Mouse (Mus musculus) hindbrain, embryonic 11.5 days (tissue): ENCODE results near the gene Heatr4. TPM values are rescaled to one million over a fixed set of nuclear protein-coding genes. Genes with fewer than 3 reads are reported as not detected.

Experiments used
- ATAC-seq: fragments of 200-750 bp; cut with Nextera tagmentation; 2 replicates; pipeline ENCODE4 v1.8.0; 2017; ENCODE audit warnings: mild to moderate bottlenecking, moderate TSS enrichment, moderate library complexity; ENCODE audit not compliant: low FRiP score
- DNase-seq: peaks from one replicate; pipeline ENCODE4 v3.0.0-alpha.2; 2015; ENCODE audit warnings: low spot score
- H3K27ac ChIP-seq: fragments of 300-500 bp; sonication (generic); 2 replicates; pipeline ENCODE4 v1.5.1; 2014; ENCODE audit warnings: mild to moderate bottlenecking, low read depth, low read length
- H3K27me3 ChIP-seq: fragments of 300-500 bp; sonication (generic); 2 replicates; pipeline ENCODE4 v1.6.1; 2014; ENCODE audit warnings: mild to moderate bottlenecking, low read length, moderate library complexity, mixed read lengths; ENCODE audit not compliant: control insufficient read depth, insufficient read depth
- H3K36me3 ChIP-seq: fragments of 300-500 bp; sonication (generic); 2 replicates; pipeline ENCODE4 v1.6.1; 2014; ENCODE audit warnings: mild to moderate bottlenecking, low read length, moderate library complexity, mixed read lengths; ENCODE audit not compliant: control insufficient read depth, insufficient read depth
- H3K4me1 ChIP-seq: fragments of 300-500 bp; sonication (generic); replicated peaks from 2 replicates; pipeline ENCODE4 v1.6.1; 2014; ENCODE audit warnings: low read length, mixed read lengths; ENCODE audit not compliant: control insufficient read depth, insufficient read depth
- H3K4me2 ChIP-seq: fragments of 300-500 bp; sonication (generic); replicated peaks from 2 replicates; pipeline ENCODE4 v1.6.1; 2014; ENCODE audit warnings: mild to moderate bottlenecking, low read depth, low read length
- H3K4me3 ChIP-seq: fragments of 300-500 bp; sonication (generic); 2 replicates; pipeline ENCODE4 v1.5.1; 2014; ENCODE audit warnings: low read depth, low read length
- H3K9ac ChIP-seq: fragments of 300-500 bp; sonication (generic); 2 replicates; pipeline ENCODE4 v1.6.1; 2014; ENCODE audit warnings: low read depth, low read length
- H3K9me3 ChIP-seq: fragments of 300-500 bp; sonication (generic); 2 replicates; pipeline ENCODE4 v1.6.1; 2016; ENCODE audit warnings: low read length; ENCODE audit not compliant: control insufficient read depth
- WGBS: fragments of 180-500 bp; shearing (Covaris S2); extraction: QIAGEN DNeasy Blood & Tissue Kit; methylation state at CpG from one replicate; pipeline ENCODE4 v1.1.7; 2014; 5-methylcytosine and 5-hydroxymethylcytosine counted together
- polyA plus RNA-seq: library from polyadenylated mRNA; unstranded; fragments of >200 nt; fragmentation: Nextera tagmentation; extraction: Ambion mirVana; gene quantifications from 2 replicates; pipeline ENCODE4 v1.2.1, GENCODE M21; 2014

Gene Heatr4
- polyA plus RNA-seq, 1 experiment from 2014 or later: 0.08 TPM

- Histone ChIP-seq H3K4me3 (peak overlapping the region; percentile 90), H3K4me2 (peak overlapping the region; percentile 95), H3K4me1 (peaks cover 10% of the 10 kb centered on the region; the same call in 1 of the 2 replicates), H3K9me3 (no peaks in the 10 kb centered on the region), H3K27me3 (no peaks in the 10 kb centered on the region), H3K27ac (peak overlapping the region; percentile 74), H3K36me3 (no peaks in the 10 kb centered on the region; the same call in 1 of the 2 replicates), H3K9ac (peak overlapping the region; percentile 84)
- DNase-seq (peak; percentile 71), ATAC-seq (peak; percentile 58)
- WGBS: under 1% methylated on average over 110 of the region's 116 CpGs
These were observed 33.6 kb downstream of the Heatr4 start for GRCm38 (mm10) chr12:83950840-83951701.

- Histone ChIP-seq H3K4me1 (peaks cover 10% of the 10 kb centered on the region; the same call in 1 of the 2 replicates), H3K4me2 (peak within 1 kb of the TSS; percentile 95), H3K27me3 (no peaks in the 10 kb centered on the region), H3K9me3 (no peaks in the 10 kb centered on the region), H3K27ac (peak within 1 kb of the TSS; percentile 74), H3K4me3 (peak within 1 kb of the TSS; percentile 90), H3K36me3 (no peaks in the 10 kb centered on the region; the same call in 1 of the 2 replicates), H3K9ac (peak within 1 kb of the TSS; percentile 84)
- DNase-seq: peak; percentile 89
- ATAC-seq: peak; percentile 93
- WGBS: under 1% methylated on average over 33 of the region's 37 CpGs
These were observed 34.2 kb downstream of the Heatr4 start, which contains the start of gene Riox1 for GRCm38 (mm10) chr12:83950493-83950839. Riox1 (plus strand) TSS chr12:83950608.

- DNase-seq (no peak), ATAC-seq (no peak)
- Histone ChIP-seq H3K4me2 (peak overlapping the region; percentile 95), H3K9me3 (no peaks in the 10 kb centered on the region), H3K36me3 (no peaks in the 10 kb centered on the region; the same call in 1 of the 2 replicates), H3K4me3 (peak overlapping the region; percentile 90), H3K27ac (no peak overlapping the region), H3K9ac (peak overlapping the region; percentile 84), H3K27me3 (no peaks in the 10 kb centered on the region), H3K4me1 (peaks cover 10% of the 10 kb centered on the region; the same call in 1 of the 2 replicates)
- WGBS: 30% methylated on average over 11 of the region's 11 CpGs
These were observed 34.7 kb downstream of the Heatr4 start for GRCm38 (mm10) chr12:83949776-83950492.

- ATAC-seq (no peak), DNase-seq (no peak)
- no peak overlapping the region for H3K27ac ChIP-seq
- H3K27me3 ChIP-seq: no peaks in the 10 kb centered on the region
- H3K36me3 ChIP-seq: no peaks in the 10 kb centered on the region; the same call in 1 of the 2 replicates
- H3K4me3 ChIP-seq: no peak overlapping the region
- no peaks in the 10 kb centered on the region for H3K9me3 ChIP-seq
- no peak overlapping the region for H3K9ac ChIP-seq
- WGBS: 85% methylated on average over 4 of the region's 4 CpGs
- H3K4me2 ChIP-seq: no peak overlapping the region
- H3K4me1 ChIP-seq: peaks cover 10% of the 10 kb centered on the region; the same call in 1 of the 2 replicates
These were observed 35.6 kb downstream of the Heatr4 start for GRCm38 (mm10) chr12:83949043-83949442.

- H3K4me3 ChIP-seq: no peak overlapping the region
- H3K27me3 ChIP-seq: no peaks in the 10 kb centered on the region
- 90% methylated on average over 8 of the region's 8 CpGs for WGBS
- H3K4me2 ChIP-seq: no peak overlapping the region
- H3K36me3 ChIP-seq: no peaks in the 10 kb centered on the region
- no peak overlapping the region for H3K9ac ChIP-seq
- ATAC-seq (no peak), DNase-seq (no peak)
- H3K4me1 ChIP-seq: peaks cover 7% of the 10 kb centered on the region; the same call in 1 of the 2 replicates
- no peaks in the 10 kb centered on the region for H3K9me3 ChIP-seq
- no peak overlapping the region for H3K27ac ChIP-seq
These were observed 37.3 kb downstream of the Heatr4 start for GRCm38 (mm10) chr12:83947260-83947811.

GRCm38 (mm10) chr12:83941938-83942337 is 42.7 kb downstream of the Heatr4 start:
- DNase-seq: no peak
- WGBS: 86% methylated on average over 3 of the region's 3 CpGs
- H3K36me3 ChIP-seq: no peaks in the 10 kb centered on the region
- no peak overlapping the region for H3K4me2 ChIP-seq
- H3K9me3 ChIP-seq: no peaks in the 10 kb centered on the region
- no peak overlapping the region for H3K4me3 ChIP-seq
- no peak overlapping the region for H3K27ac ChIP-seq
- H3K9ac ChIP-seq: no peak overlapping the region
- no peaks in the 10 kb centered on the region for H3K4me1 ChIP-seq
- H3K27me3 ChIP-seq: no peaks in the 10 kb centered on the region
- no peak for ATAC-seq

GRCm38 (mm10) chr12:83940031-83940430 is 44.6 kb downstream of the Heatr4 start:
- H3K4me2 ChIP-seq: no peak overlapping the region
- H3K27ac ChIP-seq: no peak overlapping the region
- H3K4me1 ChIP-seq: no peaks in the 10 kb centered on the region
- ATAC-seq (no peak), DNase-seq (no peak)
- no peak overlapping the region for H3K4me3 ChIP-seq
- no peaks in the 10 kb centered on the region for H3K27me3 ChIP-seq
- H3K9ac ChIP-seq: no peak overlapping the region
- H3K36me3 ChIP-seq: no peaks in the 10 kb centered on the region
- H3K9me3 ChIP-seq: no peaks in the 10 kb centered on the region
- WGBS: 66% methylated on average over 4 of the region's 4 CpGs

GRCm38 (mm10) chr12:83939332-83939731 is 45.3 kb downstream of the Heatr4 start:
- Histone ChIP-seq H3K27me3 (no peaks in the 10 kb centered on the region), H3K27ac (no peak overlapping the region), H3K4me1 (no peaks in the 10 kb centered on the region), H3K9ac (no peak overlapping the region), H3K4me3 (no peak overlapping the region), H3K4me2 (no peak overlapping the region), H3K36me3 (no peaks in the 10 kb centered on the region), H3K9me3 (no peaks in the 10 kb centered on the region)
- WGBS: 78% methylated on average over 2 of the region's 2 CpGs
- DNase-seq (no peak), ATAC-seq (no peak)
